Mouse (Mus musculus) liver, postnatal 0 days (tissue): ENCODE results near the gene Gm20388. TPM values are rescaled to one million over a fixed set of nuclear protein-coding genes. Genes with fewer than 3 reads are reported as not detected.
A peak's percentile ranks its signal among the peaks of the same experiment; 100 is the strongest.

Experiments used
- ATAC-seq: fragments of 200-750 bp; cut with Nextera tagmentation; 2 replicates; pipeline ENCODE4 v1.8.0; 2017; ENCODE audit warnings: mild to moderate bottlenecking, moderate library complexity
- DNase-seq: peaks from one replicate; pipeline ENCODE4 v3.0.0-alpha.2; 2016
- H3K27ac ChIP-seq: fragments of 300-500 bp; sonication (generic); 2 replicates; pipeline ENCODE4 v1.5.1; 2014; ENCODE audit warnings: antibody characterized with exemption, moderate library complexity, mild to moderate bottlenecking, low read depth
- H3K27me3 ChIP-seq: fragments of 300-500 bp; sonication (generic); 2 replicates; pipeline ENCODE4 v1.6.1; 2014; ENCODE audit warnings: low read length, control low read depth, mixed read lengths; ENCODE audit not compliant: insufficient read depth
- H3K36me3 ChIP-seq: fragments of 300-500 bp; sonication (generic); replicated peaks from 2 replicates; pipeline ENCODE4 v1.6.1; 2014; ENCODE audit warnings: mild to moderate bottlenecking, control low read depth, low read length, moderate library complexity, mixed read lengths; ENCODE audit not compliant: insufficient read depth
- H3K4me1 ChIP-seq: fragments of 300-500 bp; sonication (generic); 2 replicates; pipeline ENCODE4 v1.6.1; 2014; ENCODE audit warnings: antibody characterized with exemption, mild to moderate bottlenecking, control low read depth; ENCODE audit not compliant: insufficient read depth
- H3K4me2 ChIP-seq: fragments of 300-500 bp; sonication (generic); 2 replicates; pipeline ENCODE4 v1.6.1; 2014; ENCODE audit warnings: low read depth, mild to moderate bottlenecking, low read length, moderate library complexity, mixed read lengths
- H3K4me3 ChIP-seq: fragments of 300-500 bp; sonication (generic); 2 replicates; pipeline ENCODE4 v1.5.1; 2014; ENCODE audit warnings: low read depth, low read length
- H3K9ac ChIP-seq: fragments of 300-500 bp; sonication (generic); replicated peaks from 2 replicates; pipeline ENCODE4 v1.6.1; 2014; ENCODE audit warnings: mild to moderate bottlenecking, moderate library complexity
- H3K9me3 ChIP-seq: fragments of 300-500 bp; sonication (generic); 2 replicates; pipeline ENCODE4 v1.6.1; 2016; ENCODE audit warnings: mild to moderate bottlenecking, control low read depth, low read length, mixed read lengths
- CTCF ChIP-seq: sonication (generic); IDR thresholded peaks from 2 replicates; pipeline ENCODE4 v1.5.1; 2016; ENCODE audit warnings: antibody characterized with exemption, low read depth
- EP300 ChIP-seq: IDR thresholded peaks from 2 replicates; pipeline ENCODE4 v1.6.1; 2016; ENCODE audit warnings: antibody characterized with exemption, low read depth, mild to moderate bottlenecking
- WGBS: fragments of 180-500 bp; shearing (Covaris S2); extraction: QIAGEN DNeasy Blood & Tissue Kit; methylation state at CpG from one replicate; pipeline ENCODE4 v1.1.7; 2014; ENCODE audit not compliant: insufficient replicate concordance; 5-methylcytosine and 5-hydroxymethylcytosine counted together
- polyA plus RNA-seq: library from polyadenylated mRNA; unstranded; fragments of >200 nt; fragmentation: Nextera tagmentation; extraction: Ambion mirVana; gene quantifications from 2 replicates; pipeline ENCODE4 v1.2.1, GENCODE M21; 2015

Gm20388 gene
- polyA plus RNA-seq, 1 experiment from 2014 or later, result not detected

GRCm38 (mm10) chr8:123342911-123343310 lies 3432.3 kb downstream of the Gm20388 start:
- Histone ChIP-seq H3K4me3 (no peak overlapping the region), H3K27me3 (no peaks in the 10 kb centered on the region), H3K4me1 (0 out of 2 replicates have a peak, but pooled peaks cover 2% of the 10 kb centered on the region), H3K27ac (no peak overlapping the region), H3K9me3 (no peaks in the 10 kb centered on the region; the same call in 1 of the 2 replicates), H3K4me2 (no peak overlapping the region), H3K36me3 (no peaks in the 10 kb centered on the region), H3K9ac (no peak overlapping the region)
- ATAC-seq (no peak), DNase-seq (no peak)
- 55% methylated on average over 7 of the region's 7 CpGs for WGBS
- no peak for TF ChIP-seq CTCF
- TF ChIP-seq EP300, result no peak

- 0 out of 2 replicates have a peak, but pooled peaks cover 2% of the 10 kb centered on the region for H3K4me1 ChIP-seq
- H3K9me3 ChIP-seq, result no peaks in the 10 kb centered on the region; the same call in 1 of the 2 replicates
- ATAC-seq (no peak), DNase-seq (no peak)
- no peak overlapping the region; the same call in 1 of the 2 replicates for H3K27ac ChIP-seq
- H3K27me3 ChIP-seq, result no peaks in the 10 kb centered on the region
- no peak overlapping the region for H3K9ac ChIP-seq
- 82% methylated on average over 12 of the region's 12 CpGs for WGBS
- TF ChIP-seq CTCF (no peak), EP300 (no peak)
- H3K36me3 ChIP-seq, result no peaks in the 10 kb centered on the region
- no peak overlapping the region for H3K4me3 ChIP-seq
- no peak overlapping the region for H3K4me2 ChIP-seq
Observed at GRCm38 (mm10) chr8:123343422-123343821, 3432.8 kb downstream of the Gm20388 start.

- Histone ChIP-seq H3K9ac (no peak overlapping the region), H3K4me2 (no peak overlapping the region), H3K27me3 (no peaks in the 10 kb centered on the region), H3K4me1 (peaks cover 5% of the 10 kb centered on the region; the same call in 1 of the 2 replicates), H3K9me3 (no peaks in the 10 kb centered on the region), H3K27ac (no peak overlapping the region), H3K36me3 (no peaks in the 10 kb centered on the region), H3K4me3 (no peak overlapping the region)
- DNase-seq (no peak), ATAC-seq (no peak)
- WGBS, result 67% methylated on average over 8 of the region's 8 CpGs
- TF ChIP-seq EP300 (no peak), CTCF (no peak)
Observed at GRCm38 (mm10) chr8:123345135-123345534, 3434.5 kb downstream of the Gm20388 start.

- H3K4me2 ChIP-seq, result no peak overlapping the region
- TF ChIP-seq CTCF (no peak), EP300 (no peak)
- ATAC-seq (no peak), DNase-seq (no peak)
- 72% methylated on average over 6 of the region's 6 CpGs for WGBS
- H3K4me3 ChIP-seq, result no peak overlapping the region
- H3K9ac ChIP-seq, result no peak overlapping the region
- H3K9me3 ChIP-seq, result no peaks in the 10 kb centered on the region
- no peaks in the 10 kb centered on the region for H3K36me3 ChIP-seq
- no peaks in the 10 kb centered on the region for H3K27me3 ChIP-seq
- H3K27ac ChIP-seq, result no peak overlapping the region
- H3K4me1 ChIP-seq, result peaks cover 5% of the 10 kb centered on the region; the same call in 1 of the 2 replicates
Observed at GRCm38 (mm10) chr8:123345856-123346255, 3435.2 kb downstream of the Gm20388 start.

- ATAC-seq (no peak), DNase-seq (no peak)
- WGBS, result 71% methylated on average over 2 of the region's 2 CpGs
- no peak overlapping the region for H3K9ac ChIP-seq
- H3K27ac ChIP-seq, result no peak overlapping the region
- H3K27me3 ChIP-seq, result no peaks in the 10 kb centered on the region
- peaks cover 2% of the 10 kb centered on the region; the same call in 1 of the 2 replicates for H3K4me1 ChIP-seq
- no peaks in the 10 kb centered on the region for H3K9me3 ChIP-seq
- TF ChIP-seq CTCF (no peak), EP300 (no peak)
- no peak overlapping the region for H3K4me2 ChIP-seq
- H3K36me3 ChIP-seq, result no peaks in the 10 kb centered on the region
- no peak overlapping the region for H3K4me3 ChIP-seq
Observed at GRCm38 (mm10) chr8:123347293-123347692, 3436.7 kb downstream of the Gm20388 start.

- DNase-seq (peak; percentile 54), ATAC-seq (no peak)
- Histone ChIP-seq H3K36me3 (no peaks in the 10 kb centered on the region), H3K9me3 (no peaks in the 10 kb centered on the region), H3K4me3 (no peak overlapping the region), H3K9ac (no peak overlapping the region), H3K4me2 (no peak overlapping the region), H3K4me1 (peaks cover 2% of the 10 kb centered on the region; the same call in 1 of the 2 replicates), H3K27ac (no peak overlapping the region), H3K27me3 (no peaks in the 10 kb centered on the region)
- TF ChIP-seq EP300, result no peak
- no peak for TF ChIP-seq CTCF
- 68% methylated on average over 9 of the region's 9 CpGs for WGBS
Observed at GRCm38 (mm10) chr8:123348237-123348843, 3437.7 kb downstream of the Gm20388 start.
